Mouse (Mus musculus): ENCODE data around the gene Zfp663.
A peak's percentile ranks its signal among the peaks of the same experiment; 100 is the strongest.

Gene Zfp663

DNA sequence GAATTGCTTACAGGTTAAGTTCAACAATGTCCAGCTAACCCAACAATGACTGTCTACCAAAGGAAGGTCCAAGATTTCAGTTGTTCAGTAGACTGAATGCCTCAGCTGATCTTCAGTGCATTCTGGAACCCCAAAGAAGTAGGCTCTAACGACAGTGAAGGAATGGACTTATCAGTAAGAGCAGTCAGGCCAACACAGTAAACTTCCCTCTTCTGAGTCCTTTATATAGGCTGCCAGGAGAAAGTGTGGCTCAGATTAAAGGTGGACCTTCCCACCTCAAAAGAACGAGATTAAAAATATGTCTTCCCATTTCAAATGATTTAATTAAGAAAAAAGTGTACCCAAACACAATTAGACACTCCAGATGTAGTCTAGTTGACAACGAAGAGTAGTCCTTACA, 1.8 kb upstream of the Zfp663 start:
- DNase-seq (ENCODE audit: low spot score in 2 of 2), result no peak

DNA sequence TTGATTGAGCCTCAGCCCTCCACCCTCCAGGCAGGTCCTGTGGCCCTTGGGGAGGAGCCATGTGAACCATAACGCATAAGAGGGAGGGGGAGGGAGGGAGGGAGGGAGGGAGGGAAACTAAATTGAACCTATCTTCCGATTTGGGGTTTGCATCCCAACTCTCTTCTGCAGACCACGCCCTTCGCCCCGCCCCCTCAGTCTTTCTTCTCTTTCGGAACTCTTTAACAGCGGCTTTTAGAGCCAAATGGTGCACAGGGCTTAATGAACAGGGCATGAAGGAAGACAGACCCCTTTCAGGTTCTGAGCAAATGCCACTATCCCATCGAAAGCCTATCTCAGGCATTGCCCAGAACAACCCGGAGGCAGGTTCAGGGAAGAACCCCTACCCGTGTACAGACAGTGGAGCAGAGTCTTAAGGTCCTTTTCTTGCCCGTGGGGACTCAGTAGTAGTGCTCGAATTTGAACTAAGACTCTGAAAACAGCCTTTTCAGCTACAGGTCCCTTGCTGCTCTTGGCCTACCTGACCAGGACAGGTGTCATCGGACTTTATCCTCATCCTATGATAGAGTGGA, 575 bp downstream of the Zfp663 start:
- DNase-seq (ENCODE audit: low spot score in 2 of 2), result no peak

DNA sequence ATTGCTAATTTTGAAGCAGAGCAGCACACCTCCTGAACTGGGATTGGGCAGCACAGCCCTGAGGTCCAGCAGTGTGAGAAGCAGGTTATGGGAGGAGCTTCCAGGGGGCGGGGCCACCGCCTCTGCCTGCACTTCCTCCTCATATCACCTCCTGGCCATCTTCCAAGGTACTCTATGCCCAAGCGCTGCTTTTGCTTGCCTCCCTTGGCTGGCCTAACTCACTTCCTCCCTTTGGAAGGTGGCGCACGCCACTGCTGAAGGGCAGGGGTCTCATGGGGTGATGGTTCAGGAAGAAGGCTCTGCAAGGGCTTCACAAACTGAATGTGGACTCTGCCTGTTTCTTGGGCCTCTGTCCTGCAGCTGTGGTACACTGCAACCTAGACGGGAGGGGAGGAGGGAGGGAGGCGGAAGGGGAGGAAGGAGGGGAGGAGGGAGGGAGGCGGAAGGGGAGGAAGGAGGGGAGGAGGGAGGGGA, 1.4 kb downstream of the Zfp663 start:
- DNase-seq (ENCODE audit: low spot score in 2 of 2), result no peak

DNA sequence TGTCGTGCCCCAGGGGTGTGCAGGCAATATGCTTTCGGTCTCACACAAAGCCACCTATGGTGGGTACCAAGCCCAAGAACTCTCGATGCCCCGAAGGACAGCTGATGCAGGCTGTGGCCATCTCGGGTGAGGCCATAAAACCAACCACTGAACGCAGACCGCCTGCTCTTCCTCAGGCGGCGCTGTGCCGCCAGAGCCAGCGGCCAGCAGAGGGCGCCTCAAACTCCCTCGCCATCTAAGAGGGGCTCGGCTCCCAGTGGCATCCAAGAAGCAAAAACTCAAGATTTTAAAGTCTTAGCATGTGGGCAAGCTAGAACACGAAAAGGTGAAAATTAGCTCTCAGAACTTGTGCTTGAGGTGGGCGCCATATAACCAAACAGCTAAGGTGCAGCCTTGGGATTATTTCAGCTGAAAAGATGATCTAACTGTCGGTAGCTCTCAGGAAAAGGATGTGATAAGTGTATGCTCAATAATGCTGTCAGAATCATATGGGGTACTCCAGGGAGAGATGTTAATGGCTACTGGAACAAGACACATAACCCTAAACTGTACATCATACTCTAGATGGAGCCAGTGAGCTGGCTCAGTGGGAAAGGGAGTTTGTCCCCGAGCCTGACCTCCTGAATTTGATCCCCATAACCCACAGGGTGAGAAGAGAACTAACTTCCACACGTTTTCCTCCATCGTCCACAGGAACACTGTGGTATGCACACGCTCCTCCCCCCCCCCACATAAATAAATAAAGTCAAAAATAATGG, 4.0 kb downstream of the Zfp663 start:
- peak in 1 of 2 experiments; percentile 60 for DNase-seq (ENCODE audit: low spot score in 2 of 2)

DNA sequence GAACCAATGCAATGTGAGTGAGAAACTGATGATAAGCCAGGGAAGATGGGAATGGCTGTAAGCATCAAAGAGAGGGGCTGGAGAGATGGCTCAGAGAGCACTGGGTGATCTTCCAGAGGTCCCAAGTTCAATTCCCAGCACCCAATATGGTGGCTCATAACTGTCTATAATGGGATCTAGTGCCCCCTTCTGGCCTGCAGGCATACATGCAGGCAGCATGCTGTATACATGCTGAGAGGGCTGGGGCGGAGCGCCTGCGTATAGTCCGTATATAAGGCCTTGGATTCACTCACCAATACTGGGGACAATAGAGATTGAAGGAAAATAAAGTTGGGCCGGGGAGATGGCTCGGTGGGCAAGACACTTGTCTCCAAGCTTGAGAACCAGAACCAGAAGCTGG, 5.2 kb downstream of the Zfp663 start:
- no peak for DNase-seq (ENCODE audit: low spot score in 2 of 2)

DNA sequence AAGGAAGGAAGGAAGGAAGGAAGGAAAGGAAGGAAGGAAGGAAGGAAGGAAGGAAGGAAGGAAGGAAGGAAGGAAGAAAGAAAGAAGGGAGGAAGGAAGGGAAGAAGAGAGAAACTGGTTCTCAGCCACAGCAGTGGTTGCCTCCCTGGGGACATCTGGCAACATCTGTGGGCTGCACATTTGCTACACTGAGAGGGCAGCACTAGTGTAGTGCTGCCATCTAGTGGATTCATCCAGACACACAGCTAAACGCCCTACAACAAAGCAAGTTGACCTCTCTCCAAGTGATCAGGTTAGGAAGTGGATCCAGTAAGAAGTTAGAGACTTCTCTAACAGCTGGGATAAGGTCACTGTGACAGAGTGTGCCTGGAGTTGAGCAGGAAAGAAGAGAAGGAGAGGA, 7.7 kb downstream of the Zfp663 start:
- DNase-seq (ENCODE audit: low spot score in 2 of 2), result peak; percentile 28 to 61

DNA sequence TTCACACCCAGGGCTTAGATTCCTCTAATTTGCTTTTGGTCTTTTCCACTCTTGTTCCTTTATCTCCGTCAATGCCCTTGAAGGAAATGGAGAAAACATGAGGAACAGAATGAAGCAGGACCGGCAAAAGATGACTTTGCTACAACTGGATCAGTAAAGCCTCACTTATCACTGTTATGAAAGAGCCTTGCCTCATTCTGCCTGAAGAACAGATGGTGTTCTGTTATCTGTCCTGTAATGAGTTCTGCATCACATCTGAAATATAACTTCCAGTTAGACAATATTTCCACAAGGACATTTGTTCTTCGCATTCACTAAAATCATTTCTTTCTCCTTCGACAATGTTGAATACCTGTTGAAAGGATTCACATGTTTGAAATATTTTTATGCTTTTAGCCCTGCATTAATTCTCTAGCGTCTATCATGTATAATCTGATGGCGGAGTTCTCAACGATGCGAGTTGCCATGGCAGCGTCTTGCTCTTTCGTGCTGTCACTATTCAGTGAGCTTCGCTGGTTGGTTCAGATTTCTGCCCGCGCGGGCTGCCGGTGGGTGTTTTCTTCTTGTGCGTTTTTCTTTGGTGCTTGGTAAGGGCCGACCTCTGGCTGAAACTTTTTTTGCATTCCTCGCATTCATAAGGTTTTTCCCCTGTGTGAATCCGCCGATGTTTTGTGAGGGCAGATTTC, 16.6 kb downstream of the Zfp663 start:
- DNase-seq (ENCODE audit: low spot score in 2 of 2), result peak in 1 of 2 experiments; percentile 31

DNA sequence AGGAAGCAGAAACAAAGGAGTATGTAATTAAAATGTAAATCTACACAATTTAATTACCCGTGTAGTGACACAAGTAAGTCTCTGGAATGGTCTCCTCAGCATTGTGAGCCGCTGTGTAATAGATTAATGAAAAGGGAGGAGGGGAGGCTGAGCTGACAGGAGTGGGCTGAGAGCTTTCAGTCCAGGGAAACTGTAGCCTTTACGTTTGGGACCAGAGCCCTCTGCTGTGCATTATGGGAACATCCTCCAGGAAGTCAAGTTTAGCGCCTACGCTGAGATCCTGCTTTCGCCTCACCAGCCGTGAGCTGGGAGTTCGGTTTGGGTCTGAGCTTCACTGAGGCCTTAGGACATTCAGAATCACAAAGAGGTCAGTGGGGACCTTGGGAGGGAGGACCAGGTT, 19.1 kb downstream of the Zfp663 start:
- DNase-seq (ENCODE audit: low spot score in 2 of 2), result peak in 1 of 2 experiments; percentile 57

DNA sequence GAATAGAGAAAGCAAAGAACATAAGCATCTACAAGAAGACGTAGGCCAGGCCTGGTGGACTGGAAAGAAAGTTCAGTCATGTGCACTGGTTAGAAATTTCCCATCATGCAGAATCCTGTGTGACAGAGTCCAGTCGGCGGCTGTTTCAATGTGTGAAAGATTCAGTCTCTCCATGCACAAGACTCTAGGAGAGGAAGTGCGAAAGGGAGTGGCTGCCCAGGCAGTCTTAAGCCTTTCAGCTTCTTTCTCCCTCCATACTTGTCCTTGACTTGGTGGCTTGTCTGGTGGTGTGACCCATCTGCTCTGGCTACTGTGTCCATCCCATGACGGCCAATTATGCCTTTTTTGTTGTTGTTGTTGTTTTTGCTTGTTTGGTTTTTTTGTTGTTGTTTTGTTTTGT, 22.3 kb downstream of the Zfp663 start:
- no peak for DNase-seq (ENCODE audit: low spot score in 2 of 2)

DNA sequence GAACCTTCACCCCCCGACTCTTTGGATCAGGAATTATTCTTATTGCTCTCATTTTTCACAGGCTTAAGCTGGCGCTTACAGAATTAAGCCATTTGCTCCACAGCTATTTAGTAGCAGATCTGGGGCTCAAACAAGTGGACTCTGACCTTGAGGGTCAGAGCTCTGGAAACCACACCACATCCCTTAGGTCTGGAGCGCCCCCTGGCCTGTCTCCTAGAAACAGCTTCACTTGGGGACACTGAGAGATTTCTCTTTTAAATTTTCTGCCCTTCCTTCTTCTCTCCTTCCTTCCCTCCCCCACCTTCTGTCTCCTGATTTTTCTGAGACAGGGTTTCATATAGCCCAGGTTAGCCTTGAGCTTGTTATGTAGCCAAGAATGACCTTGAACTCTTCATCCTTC, 31.3 kb downstream of the Zfp663 start:
- DNase-seq (ENCODE audit: low spot score in 2 of 2), result no peak

DNA sequence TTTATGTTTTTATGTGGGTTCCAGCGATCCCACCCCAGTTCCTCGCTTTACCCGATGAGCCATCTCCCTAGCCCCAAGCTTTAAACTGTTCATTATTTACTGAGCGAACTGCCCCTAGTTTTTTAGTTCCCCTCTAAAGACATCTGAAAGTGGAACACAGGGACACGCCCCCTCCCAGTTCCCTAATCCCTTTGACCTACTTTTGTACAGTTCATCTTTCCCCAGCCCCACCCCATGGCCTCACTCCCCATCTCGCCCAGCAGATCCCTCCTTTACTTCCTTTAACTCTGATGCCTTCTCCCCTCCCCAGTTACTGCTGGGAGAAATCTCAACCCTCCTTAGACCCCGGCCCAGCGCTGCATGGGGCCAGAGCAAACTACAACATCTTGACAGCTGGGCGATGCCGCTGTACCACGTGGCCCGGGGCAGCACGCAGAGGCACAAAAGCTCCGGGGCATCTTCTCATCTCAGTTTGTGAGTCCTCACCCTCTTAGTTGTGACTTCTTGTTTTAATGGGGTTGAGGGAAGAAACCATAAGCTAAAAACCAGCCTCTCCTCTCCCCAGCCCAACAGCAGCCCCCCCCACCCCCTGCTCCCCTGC, 35.8 kb downstream of the Zfp663 start:
- no peak for DNase-seq (ENCODE audit: low spot score in 2 of 2)

DNA sequence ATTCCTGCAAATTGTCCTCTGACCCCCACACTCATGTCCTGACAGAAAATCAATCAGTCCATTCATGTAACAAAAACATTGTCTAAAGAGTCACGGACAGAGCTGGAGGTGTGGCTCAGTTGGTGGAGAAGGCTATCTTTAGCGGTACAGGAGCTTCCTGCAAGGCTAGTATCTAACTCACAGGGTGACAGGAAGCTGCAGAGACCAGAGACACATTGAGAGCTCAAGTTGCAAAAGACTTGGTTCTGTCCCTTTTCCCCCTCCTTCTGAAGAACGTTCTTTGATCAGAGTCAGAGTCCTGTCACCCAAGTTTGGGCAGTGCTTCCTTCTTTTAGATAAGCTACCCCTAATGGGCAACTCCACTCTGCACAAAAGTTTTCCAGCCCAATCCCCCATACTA, 38.8 kb downstream of the Zfp663 start:
- no peak for DNase-seq (ENCODE audit: low spot score in 2 of 2)

DNA sequence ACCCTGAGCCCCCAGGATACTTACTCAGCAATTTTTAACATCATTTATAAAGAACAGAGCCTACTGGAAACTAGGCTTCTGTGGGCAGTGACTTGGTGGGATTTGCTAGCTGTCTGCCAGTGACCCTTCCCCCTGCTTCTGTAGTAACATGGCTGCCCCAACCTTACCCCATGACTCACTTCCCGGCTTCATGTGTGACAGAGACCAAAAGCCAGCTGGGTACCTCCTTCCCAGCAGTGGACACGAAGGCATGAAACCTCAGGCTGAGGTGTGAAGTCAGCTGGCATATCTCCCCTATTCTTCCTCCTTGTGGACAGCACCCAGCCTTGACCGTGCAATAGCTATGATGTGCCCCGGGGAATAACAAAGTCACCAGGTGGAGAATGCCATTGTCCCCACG, 39.8 kb downstream of the Zfp663 start:
- no peak for DNase-seq (ENCODE audit: low spot score in 2 of 2)

DNA sequence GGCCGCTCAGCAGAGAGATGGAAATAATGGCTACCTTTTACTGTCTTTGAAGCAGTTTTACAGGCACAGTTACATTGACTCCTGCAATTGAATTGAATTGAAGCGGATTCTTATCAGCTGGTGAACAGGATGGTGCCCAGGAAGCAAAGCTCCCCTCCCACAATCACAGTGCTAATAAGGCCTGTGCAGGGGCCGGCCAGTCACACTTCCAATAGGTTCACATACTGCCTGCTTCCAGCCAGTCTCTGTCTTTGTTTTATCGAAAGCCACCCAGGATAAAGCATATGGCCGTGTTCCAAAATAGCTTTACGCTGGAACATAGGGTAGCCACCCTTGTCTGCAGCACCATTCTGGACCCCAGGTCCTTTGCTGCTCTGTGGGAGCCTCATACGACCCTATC, 41.1 kb downstream of the Zfp663 start:
- DNase-seq (ENCODE audit: low spot score in 2 of 2), result no peak

DNA sequence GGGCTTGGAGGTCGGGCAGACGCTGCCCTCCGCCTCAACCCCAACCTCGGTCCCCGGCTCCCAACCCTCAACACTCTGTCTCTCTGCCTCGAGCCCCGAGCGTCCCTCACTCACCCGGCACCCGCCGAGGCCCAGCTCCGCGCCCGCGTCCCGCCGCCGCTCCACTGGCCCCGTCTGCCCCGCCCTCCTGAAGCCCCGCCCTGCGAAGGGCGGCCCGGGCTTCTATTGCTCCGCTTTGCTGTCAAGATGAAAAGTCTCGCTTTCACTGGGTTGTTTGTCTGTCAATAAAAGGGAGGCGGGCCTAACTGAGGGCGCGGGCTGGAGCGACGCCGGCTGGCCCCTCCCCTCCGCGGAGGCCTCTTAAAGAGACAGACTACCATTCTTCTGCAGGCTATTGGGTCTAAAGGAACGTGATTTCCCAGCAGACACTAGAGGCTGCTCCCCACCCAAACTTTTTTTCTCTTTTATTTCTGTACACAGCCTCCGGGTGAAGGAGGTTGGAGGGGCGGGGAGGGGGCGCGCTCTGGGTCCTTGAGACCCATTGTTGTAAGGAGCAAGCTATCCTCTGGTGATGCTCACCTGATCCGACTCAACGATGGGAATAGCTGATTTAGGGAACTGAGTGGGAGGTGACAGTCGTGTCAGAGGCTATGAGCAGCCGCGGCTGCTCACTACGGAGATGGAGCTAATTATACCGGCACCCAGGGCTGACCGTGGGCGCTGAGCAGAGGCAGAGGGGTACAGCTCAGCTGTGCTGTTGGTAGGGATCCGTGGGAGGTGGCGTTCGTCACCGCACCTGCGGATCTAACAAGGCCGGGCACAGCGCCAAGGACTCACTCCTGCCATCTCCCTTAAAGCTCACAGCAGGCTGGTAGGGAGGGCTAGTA, 42.0 kb downstream of the Zfp663 start, which contains the start of gene Elmo2:
Elmo2 (minus strand) TSS at position 176 of the 887 bp plus-strand sequence.
- peak; percentile 97 to 99 for DNase-seq (ENCODE audit: low spot score in 2 of 2)

DNA sequence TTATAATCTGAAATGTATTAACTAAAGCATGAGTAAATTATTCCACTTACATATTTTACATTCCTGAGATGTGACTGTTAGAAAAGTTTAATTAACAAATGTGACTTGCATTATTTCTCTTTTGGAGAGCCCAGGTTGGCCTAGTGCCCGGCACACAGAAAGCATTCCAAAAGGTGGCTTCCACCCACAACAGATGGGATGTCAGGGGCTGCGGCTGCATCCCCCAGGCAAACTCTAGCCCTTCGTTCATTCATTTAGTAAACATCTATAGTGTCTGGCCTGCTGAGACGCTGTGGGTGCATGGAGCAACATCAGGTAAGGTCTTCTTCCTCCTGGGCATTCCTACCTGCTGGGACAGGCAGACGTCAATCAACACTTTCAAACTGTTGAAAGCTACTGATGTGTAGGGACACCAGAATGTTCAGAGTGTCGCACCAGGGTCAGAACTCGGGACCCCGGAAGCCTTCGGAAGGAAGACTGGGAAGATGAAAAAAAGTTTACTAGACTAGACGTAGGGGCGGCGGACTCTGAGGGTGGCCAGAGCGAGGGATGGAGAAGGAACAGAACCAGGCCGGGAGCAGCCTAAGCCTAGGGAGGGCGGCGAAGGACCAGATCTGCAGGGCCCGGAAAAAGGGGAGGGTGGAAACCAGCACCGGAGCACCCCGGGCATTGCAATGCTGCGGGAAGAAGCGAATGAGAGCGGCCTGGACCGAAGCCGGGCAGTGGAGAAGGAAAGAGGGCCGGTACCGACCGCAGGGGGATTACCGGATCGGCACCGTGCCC, 42.8 kb downstream of the Zfp663 start:
- no peak for DNase-seq (ENCODE audit: low spot score in 2 of 2)

DNA sequence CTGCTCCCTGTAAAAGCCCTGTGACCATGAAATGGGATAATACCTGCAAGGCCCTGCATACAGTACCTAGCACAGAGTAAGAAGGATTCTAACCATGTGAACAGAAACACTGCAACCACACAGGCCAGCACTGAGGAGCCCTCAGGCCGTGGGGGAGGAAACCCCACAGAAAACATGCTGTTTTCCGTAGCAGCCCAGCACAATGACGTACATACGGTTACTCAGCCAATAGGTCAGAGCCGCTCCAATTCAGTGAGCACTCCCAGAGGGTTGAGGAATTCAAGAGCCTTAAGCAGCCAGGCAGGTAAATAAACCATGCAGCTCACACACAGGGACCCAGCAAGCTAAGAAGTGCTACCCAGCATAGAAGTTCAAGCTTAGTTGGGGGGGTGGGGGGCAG, 44.6 kb downstream of the Zfp663 start:
- no peak for DNase-seq (ENCODE audit: low spot score in 2 of 2)

DNA sequence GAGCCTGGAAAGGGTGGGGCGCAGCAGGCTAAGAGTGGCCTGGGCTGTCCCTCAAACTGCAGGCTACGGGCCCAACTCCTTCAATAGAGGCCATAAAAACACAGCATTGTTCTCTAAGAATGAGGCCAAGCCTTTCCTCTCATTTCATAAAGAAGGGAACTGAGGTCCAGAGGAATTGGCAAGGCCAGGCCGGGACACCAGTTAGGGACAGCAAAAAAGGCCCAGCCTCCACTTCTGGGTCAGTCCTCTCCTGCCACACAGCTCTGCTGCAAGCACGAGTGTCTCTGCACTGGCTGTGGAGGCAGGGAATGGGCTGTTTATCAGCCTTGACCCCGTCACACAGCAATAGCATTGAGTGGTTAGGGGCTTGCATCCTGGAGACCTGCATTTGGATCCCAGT, 45.0 kb downstream of the Zfp663 start:
- peak in 1 of 2 experiments; percentile 32 for DNase-seq (ENCODE audit: low spot score in 2 of 2)

DNA sequence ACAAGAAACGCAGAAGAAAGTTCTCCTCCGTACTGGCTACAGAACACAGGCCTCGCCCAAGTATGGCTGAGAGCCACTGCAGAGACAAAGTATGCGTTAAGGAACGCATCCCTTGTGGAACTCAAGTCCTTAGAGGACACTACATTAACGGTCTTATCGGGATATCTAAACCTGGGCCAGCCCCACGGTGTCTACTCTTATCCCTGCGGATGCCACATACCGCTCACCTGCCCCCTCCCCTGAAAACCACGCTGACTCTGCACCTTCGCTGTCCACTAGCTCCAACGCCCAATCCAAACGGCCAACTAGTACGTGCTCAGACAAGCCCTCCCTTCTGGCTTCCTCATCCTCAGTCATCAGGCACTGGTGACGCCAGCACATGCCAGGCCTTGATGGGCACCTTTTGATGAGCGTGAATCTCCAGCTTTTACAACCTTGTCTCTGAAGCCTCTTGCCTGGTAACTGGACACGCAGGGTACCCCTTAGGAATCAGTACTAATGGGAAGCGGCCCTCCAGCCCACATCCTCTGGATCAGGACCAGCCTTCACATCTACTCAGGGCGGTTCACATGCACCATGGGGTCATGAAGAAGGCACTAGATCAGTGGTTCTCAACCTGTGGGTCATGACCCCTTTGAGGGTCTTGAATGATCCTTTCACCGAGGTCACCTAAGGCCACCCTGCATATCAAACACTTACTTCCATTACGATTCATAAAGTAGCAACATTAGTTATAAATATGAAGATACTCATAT, 46.4 kb downstream of the Zfp663 start:
- DNase-seq (ENCODE audit: low spot score in 2 of 2), result no peak

DNA sequence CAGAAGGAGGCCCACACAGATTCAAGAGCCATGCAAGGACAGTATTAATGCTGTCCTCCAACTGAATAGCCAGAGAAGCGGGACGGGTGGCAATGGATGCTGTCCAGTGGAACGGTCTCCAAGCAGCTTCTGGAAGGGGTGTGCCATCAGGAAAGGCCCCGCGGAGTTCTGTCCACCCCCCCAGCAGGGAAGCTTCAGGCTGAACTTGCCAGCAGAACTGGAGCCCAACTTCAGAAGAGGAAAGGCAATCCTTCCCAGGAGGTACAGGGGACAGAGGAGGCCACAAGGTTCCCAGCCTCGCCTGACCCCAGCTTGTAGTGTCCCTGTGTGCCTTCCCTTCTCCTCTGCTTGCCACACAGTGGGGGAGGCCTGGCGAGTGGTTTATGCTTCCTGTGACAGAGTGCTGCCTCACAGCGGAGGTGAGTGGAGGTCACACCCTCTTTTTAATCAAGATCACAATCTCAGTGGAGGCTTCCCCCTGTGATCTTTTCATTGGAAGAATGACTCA, 47.1 kb downstream of the Zfp663 start:
- peak in 1 of 2 experiments; percentile 35 for DNase-seq (ENCODE audit: low spot score in 2 of 2)
